Mouse (Mus musculus): ENCODE results near the gene Bfsp1.

- TF ChIP-seq TAL1 (conservative IDR thresholded peaks at IDR 0.05; ENCODE audit: low read depth, low read length), result no peak
- TF ChIP-seq POLR2AphosphoS5 (IDR thresholded peaks at IDR 0.05; ENCODE audit: insufficient replicate concordance, low read depth, low read length), result no peak
- TF ChIP-seq CTCF (IDR thresholded peaks at IDR 0.05; ENCODE audit: low read depth, low read length), result no peak
- no peak for TF ChIP-seq GATA1 (IDR thresholded peaks at IDR 0.05; ENCODE audit: borderline replicate concordance, low read length)
- TF ChIP-seq GATA2 (IDR thresholded peaks at IDR 0.05; ENCODE audit: borderline replicate concordance, low read depth, low read length), result no peak
Observed at GRCm38 (mm10) chr2:143900821-143901351, 37.9 kb upstream of the Bfsp1 start.
